Mouse (Mus musculus): Measurements from ENCODE around the gene Vmn2r55. TPM values are rescaled to one million over a fixed set of nuclear protein-coding genes. Genes with fewer than 3 reads are reported as not detected.
"Not testable (repeated sequence)": the region's sequence is repeated elsewhere in the genome, so short reads cannot be mapped to it uniquely, and the experiment has no call there.

The Vmn2r55 gene
- not detected in 2 replicates for polyA plus RNA-seq (2016; fragmentation: Nextera tagmentation; extraction: Ambion mirVana)

DNA sequence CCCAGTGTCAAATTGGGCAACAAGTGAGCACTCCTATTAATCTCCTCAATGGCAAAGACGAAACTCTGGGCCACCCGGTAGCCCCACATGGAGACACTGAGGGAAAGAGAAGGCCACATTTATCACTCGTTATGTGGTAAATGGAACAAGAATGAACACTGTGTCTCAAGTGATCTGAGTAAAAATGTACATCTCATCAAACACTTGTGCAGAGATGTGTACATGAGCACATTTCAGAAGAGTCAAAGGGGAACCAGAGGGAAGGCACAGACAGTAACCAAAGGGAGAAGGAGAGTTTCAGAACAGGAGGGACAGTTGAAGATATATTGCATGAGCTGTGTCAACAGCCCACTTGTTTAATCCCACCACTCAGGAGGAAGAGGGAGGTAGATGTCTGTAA is at the start of gene Vmn2r55:
Gene Vmn2r55 (minus strand): TSS at position 101 of the 400 bp plus-strand sequence.
- H3K27me3 ChIP-seq (ENCODE audit: low read depth, poor library complexity, severe bottlenecking); H3K4me1 ChIP-seq; H3K9me3 ChIP-seq (replicated peaks); H3K27ac ChIP-seq; H3K36me3 ChIP-seq; H3K4me3 ChIP-seq; DNase-seq (ENCODE audit: low spot score): not testable (repeated sequence)
- 89% methylated on average over 3 of the region's 3 CpGs for WGBS

GRCm38 (mm10) chr7:12640219-12640618 is 44.6 kb downstream of the Vmn2r55 start, which contains the start of gene Vmn2r54:
Gene Vmn2r54 (minus strand): TSS chr7:12640319.
- H3K9me3 ChIP-seq (replicated peaks); DNase-seq (ENCODE audit: low spot score); H3K4me1 ChIP-seq; H3K36me3 ChIP-seq; H3K27ac ChIP-seq; H3K4me3 ChIP-seq; H3K27me3 ChIP-seq (ENCODE audit: low read depth, poor library complexity, severe bottlenecking): not testable (repeated sequence)
- 82% methylated on average over 3 of the region's 4 CpGs for WGBS

- H3K4me1 ChIP-seq = no peaks in the 10 kb centered on the region
- no peak for DNase-seq (ENCODE audit: low spot score)
- no peaks in the 10 kb centered on the region for H3K27me3 ChIP-seq (ENCODE audit: low read depth, poor library complexity, severe bottlenecking)
- H3K9me3 ChIP-seq (replicated peaks) = 0 out of 2 replicates have a peak, but pooled peaks cover 6% of the 10 kb centered on the region
- no peaks in the 10 kb centered on the region for H3K36me3 ChIP-seq
- H3K27ac ChIP-seq = no peak within 1 kb of the TSS
- no peak within 1 kb of the TSS for H3K4me3 ChIP-seq
Measured at GRCm38 (mm10) chr7:12608688-12609087, 76.1 kb downstream of the Vmn2r55 start, which contains the start of gene Vmn2r53. Gene Vmn2r53 (minus strand): TSS chr7:12608788.

Other genes starting within 250 kb of the Vmn2r55 start
- gene Zfp606, start 206.7 kb downstream of the Vmn2r55 start, polyA plus RNA-seq (2016; fragmentation: Nextera tagmentation; extraction: Ambion mirVana) = 29.8 and 36.1 TPM in 2 replicates
- gene 2900092C05Rik, start 172.5 kb downstream of the Vmn2r55 start, polyA plus RNA-seq (2016; fragmentation: Nextera tagmentation; extraction: Ambion mirVana) = not detected in 2 replicates
- gene Vmn2r53, start 76.2 kb downstream of the Vmn2r55 start, polyA plus RNA-seq (2016; fragmentation: Nextera tagmentation; extraction: Ambion mirVana) = 0.01 TPM in 2 replicates
- not detected in 2 replicates for gene Vmn2r54, start 44.7 kb downstream of the Vmn2r55 start, polyA plus RNA-seq (2016; fragmentation: Nextera tagmentation; extraction: Ambion mirVana)
- gene Vmn2r56, start 50.0 kb upstream of the Vmn2r55 start, polyA plus RNA-seq (2016; fragmentation: Nextera tagmentation; extraction: Ambion mirVana) = not detected in 2 replicates
- 13.8 and 15.7 TPM in 2 replicates for gene Zscan18, start 118.6 kb upstream of the Vmn2r55 start, polyA plus RNA-seq (2016; fragmentation: Nextera tagmentation; extraction: Ambion mirVana)
- gene Zfp329, start 133.9 kb upstream of the Vmn2r55 start, polyA plus RNA-seq (2016; fragmentation: Nextera tagmentation; extraction: Ambion mirVana) = 14.8 and 16.8 TPM in 2 replicates
- 30.4 and 32.6 TPM in 2 replicates for gene Zfp110, start 149.8 kb upstream of the Vmn2r55 start, polyA plus RNA-seq (2016; fragmentation: Nextera tagmentation; extraction: Ambion mirVana)
- gene Zfp128, start 196.2 kb upstream of the Vmn2r55 start, polyA plus RNA-seq (2016; fragmentation: Nextera tagmentation; extraction: Ambion mirVana) = 5.0 and 7.4 TPM in 2 replicates
- gene Zscan22, start 212.8 kb upstream of the Vmn2r55 start, polyA plus RNA-seq (2016; fragmentation: Nextera tagmentation; extraction: Ambion mirVana) = 22.4 and 23.1 TPM in 2 replicates
- 1,082 and 1,228 TPM in 2 replicates for gene Rps5, start 237.3 kb upstream of the Vmn2r55 start, polyA plus RNA-seq (2016; fragmentation: Nextera tagmentation; extraction: Ambion mirVana)
- gene Rnf225, start 242.4 kb upstream of the Vmn2r55 start, polyA plus RNA-seq (2016; fragmentation: Nextera tagmentation; extraction: Ambion mirVana) = 0.66 and 0.94 TPM in 2 replicates